Mouse (Mus musculus) E14TG2a.4 (cell line): ENCODE measurements at regions not wholly inside any gene's neighbourhood (a gene's known extent, or its start where the extent isn't known, plus 50 kb on each side); places are given as distances from the start of the nearest gene placed in this dataset.

Source experiments
- H3K27me3 ChIP-seq: 2 replicates; pipeline ENCODE4 v1.6.1; 2014; ENCODE audit warnings: low read length, control low read depth; ENCODE audit not compliant: insufficient read depth
- H3K36me3 ChIP-seq: 2 replicates; pipeline ENCODE4 v1.6.1; 2014; ENCODE audit warnings: low read length, control low read depth; ENCODE audit not compliant: insufficient read depth
- H3K4me1 ChIP-seq: replicated peaks from 2 replicates; pipeline ENCODE4 v1.6.1; 2014; ENCODE audit warnings: low read depth, low read length, control low read depth
- H3K4me3 ChIP-seq: replicated peaks from 2 replicates; pipeline ENCODE4 v1.5.1; 2014; ENCODE audit warnings: mild to moderate bottlenecking, low read length
- H3K9me3 ChIP-seq: 2 replicates; pipeline ENCODE4 v1.6.1; 2014; ENCODE audit warnings: low read length, control low read depth
- CTCF ChIP-seq: conservative IDR thresholded peaks from 2 replicates; pipeline ENCODE4 v1.5.1; 2014; ENCODE audit warnings: low read length
- NANOG ChIP-seq: IDR thresholded peaks from 2 replicates; pipeline ENCODE4 v1.6.1; 2014; ENCODE audit warnings: borderline replicate concordance, low read length, mixed read lengths
- POU5F1 ChIP-seq: IDR thresholded peaks from 2 replicates; pipeline ENCODE4 v1.6.1; 2014; ENCODE audit warnings: low read length, borderline replicate concordance

DNA sequence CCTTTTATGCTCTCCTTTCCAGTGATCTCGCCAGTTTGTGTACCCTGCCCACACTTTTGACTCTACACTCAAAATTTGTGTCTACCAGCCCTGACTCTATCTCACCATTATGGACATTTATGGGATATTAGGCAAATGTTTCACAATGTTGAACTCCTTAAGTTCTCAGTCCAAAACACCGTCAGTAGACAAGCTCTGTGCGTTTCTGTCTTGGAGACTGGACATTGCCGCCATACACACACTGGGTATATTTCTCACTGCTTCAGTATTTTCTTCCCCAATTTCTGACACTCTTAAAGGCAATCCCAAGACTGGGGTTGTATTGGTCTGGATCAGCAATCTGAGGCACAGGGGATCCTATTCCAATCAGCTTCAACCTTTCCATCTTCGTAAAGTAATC, 75.6 kb downstream of the Oxgr1 start:
- H3K36me3 ChIP-seq = no peaks in the 10 kb centered on the region
- no peaks in the 10 kb centered on the region for H3K27me3 ChIP-seq
- H3K4me3 ChIP-seq = no peak overlapping the region
- TF ChIP-seq NANOG = no peak
- TF ChIP-seq CTCF = no peak
- TF ChIP-seq POU5F1 = no peak
- H3K9me3 ChIP-seq = peaks cover 53% of the 10 kb centered on the region
- H3K4me1 ChIP-seq = no peaks in the 10 kb centered on the region

DNA sequence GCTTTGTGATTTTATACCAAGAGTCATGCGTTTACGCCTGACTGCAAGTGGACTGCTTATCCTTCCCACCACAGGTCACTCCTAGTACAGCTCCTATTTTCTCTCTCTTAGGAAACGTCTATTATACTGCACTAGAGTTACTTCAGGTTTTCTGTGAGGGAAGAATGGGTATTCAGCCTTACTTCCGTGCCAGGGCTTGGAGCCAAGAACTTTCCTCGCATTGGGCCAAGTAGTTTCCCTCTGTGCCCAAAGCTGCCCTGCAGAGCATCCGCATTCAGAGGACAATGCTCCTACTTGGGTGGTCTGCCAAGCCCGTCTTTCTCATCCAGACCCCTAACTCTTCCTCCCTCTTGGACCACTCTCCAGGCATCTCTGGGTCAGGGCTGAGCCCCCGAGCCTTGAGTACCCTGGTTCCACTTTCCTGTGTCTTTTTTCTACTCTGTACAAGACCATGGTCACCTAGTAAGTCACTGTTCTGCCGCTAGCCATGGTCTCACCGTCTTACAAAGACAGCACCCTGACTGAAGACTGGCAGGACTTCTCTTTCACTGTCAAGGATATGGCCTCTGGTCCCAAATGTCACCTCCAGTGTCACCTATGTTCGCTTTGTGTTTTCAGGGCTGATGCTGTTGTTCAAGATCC, 76.3 kb downstream of the Oxgr1 start:
- peaks cover 53% of the 10 kb centered on the region for H3K9me3 ChIP-seq
- H3K4me3 ChIP-seq = no peak overlapping the region
- no peak for TF ChIP-seq CTCF
- no peak for TF ChIP-seq NANOG
- TF ChIP-seq POU5F1 = no peak
- no peaks in the 10 kb centered on the region for H3K36me3 ChIP-seq
- no peaks in the 10 kb centered on the region for H3K4me1 ChIP-seq
- H3K27me3 ChIP-seq = no peaks in the 10 kb centered on the region

DNA sequence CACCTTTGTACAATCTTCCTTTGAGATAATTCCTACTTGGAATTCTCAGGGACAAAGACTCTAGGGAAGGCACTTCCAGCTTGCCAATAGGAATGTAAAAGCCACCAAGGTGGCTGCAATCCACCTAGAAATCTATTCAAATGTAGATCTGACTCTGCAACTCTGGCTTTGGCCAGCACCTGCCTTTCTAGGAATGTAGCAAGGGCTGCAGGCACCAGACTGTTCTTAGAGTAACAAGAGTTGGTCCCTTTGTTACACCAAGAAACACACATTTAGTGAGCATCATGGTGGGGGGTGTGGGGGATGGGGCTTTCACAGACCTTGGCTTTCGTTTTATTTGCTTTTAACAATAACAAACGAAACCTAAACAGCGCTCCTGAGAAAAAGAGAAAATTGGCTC, 78.5 kb downstream of the Oxgr1 start:
- H3K9me3 ChIP-seq = peaks cover 38% of the 10 kb centered on the region
- H3K4me3 ChIP-seq = no peak overlapping the region
- H3K27me3 ChIP-seq = no peaks in the 10 kb centered on the region
- H3K36me3 ChIP-seq = no peaks in the 10 kb centered on the region
- TF ChIP-seq CTCF = no peak
- no peak for TF ChIP-seq POU5F1
- no peak for TF ChIP-seq NANOG
- H3K4me1 ChIP-seq = no peaks in the 10 kb centered on the region

GRCm38 (mm10) chr14:119953861-119954260, 88.4 kb downstream of the Oxgr1 start:
- Histone ChIP-seq H3K4me3 (no peak overlapping the region), H3K27me3 (no peaks in the 10 kb centered on the region), H3K4me1 (no peaks in the 10 kb centered on the region), H3K9me3 (peaks cover 31% of the 10 kb centered on the region), H3K36me3 (no peaks in the 10 kb centered on the region)
- TF ChIP-seq CTCF (no peak), POU5F1 (no peak), NANOG (no peak)

- TF ChIP-seq NANOG (no peak), CTCF (no peak), POU5F1 (no peak)
- Histone ChIP-seq H3K27me3 (no peaks in the 10 kb centered on the region), H3K36me3 (no peaks in the 10 kb centered on the region), H3K9me3 (peaks cover 31% of the 10 kb centered on the region), H3K4me3 (no peak overlapping the region), H3K4me1 (no peaks in the 10 kb centered on the region)
Observed at GRCm38 (mm10) chr14:119952877-119953624, 89.2 kb downstream of the Oxgr1 start.
